Mouse (Mus musculus) heart, embryonic 16.5 days (tissue): Measurements from ENCODE around the gene Sh3bp5l. TPM values are rescaled to one million over a fixed set of nuclear protein-coding genes. Genes with fewer than 3 reads are reported as not detected.

ENCODE experiments used
- ATAC-seq: fragments of 200-750 bp; cut with Nextera tagmentation; replicated peaks from 2 replicates; pipeline ENCODE4 v1.8.0; 2017; ENCODE audit warnings: moderate number of reproducible peaks; ENCODE audit not compliant: insufficient read depth, low FRiP score; ENCODE audit errors: extremely low read depth
- H3K27ac ChIP-seq: fragments of 300-500 bp; sonication (generic); 2 replicates; pipeline ENCODE4 v1.5.1; 2014; ENCODE audit warnings: mild to moderate bottlenecking, low read length, control low read depth, moderate library complexity
- H3K27me3 ChIP-seq: fragments of 300-500 bp; sonication (generic); 2 replicates; pipeline ENCODE4 v1.6.1; 2014; ENCODE audit warnings: low read length, mixed read lengths; ENCODE audit not compliant: control insufficient read depth, insufficient read depth
- H3K36me3 ChIP-seq: fragments of 300-500 bp; sonication (generic); 2 replicates; pipeline ENCODE4 v1.6.1; 2014; ENCODE audit not compliant: control insufficient read depth, insufficient read depth
- H3K4me1 ChIP-seq: fragments of 300-500 bp; sonication (generic); 2 replicates; pipeline ENCODE4 v1.6.1; 2014; ENCODE audit warnings: low read length, mixed read lengths; ENCODE audit not compliant: control insufficient read depth, insufficient read depth
- H3K4me2 ChIP-seq: fragments of 300-500 bp; sonication (generic); 2 replicates; pipeline ENCODE4 v1.6.1; 2014; ENCODE audit warnings: low read depth, mild to moderate bottlenecking, control low read depth, low read length
- H3K4me3 ChIP-seq: fragments of 300-500 bp; sonication (generic); 2 replicates; pipeline ENCODE4 v1.5.1; 2014; ENCODE audit warnings: mild to moderate bottlenecking, control low read depth, low read length
- H3K9ac ChIP-seq: fragments of 300-500 bp; sonication (generic); 2 replicates; pipeline ENCODE4 v1.6.1; 2014; ENCODE audit warnings: low read length, control low read depth
- H3K9me3 ChIP-seq: fragments of 300-500 bp; sonication (generic); replicated peaks from 2 replicates; pipeline ENCODE4 v1.6.1; 2016; ENCODE audit warnings: low read length; ENCODE audit not compliant: control insufficient read depth
- WGBS: fragments of 180-500 bp; shearing (Covaris S2); extraction: QIAGEN DNeasy Blood & Tissue Kit; methylation state at CpG from one replicate; pipeline ENCODE4 v1.1.7; 2014; 5-methylcytosine and 5-hydroxymethylcytosine counted together
- polyA plus RNA-seq: library from polyadenylated mRNA; unstranded; fragments of >200 nt; fragmentation: Nextera tagmentation; extraction: Ambion mirVana; gene quantifications from 2 replicates; pipeline ENCODE4 v1.2.1, GENCODE M21; 2015

The Sh3bp5l gene
- polyA plus RNA-seq = 32.0 and 32.5 TPM in 2 replicates

GRCm38 (mm10) chr11:58330276-58331148, at the start of gene Sh3bp5l, which contains the start of gene Zfp672:
TSS of gene Sh3bp5l (plus strand) at chr11:58330724.
TSS of gene Zfp672 (minus strand) at chr11:58330339.
- Histone ChIP-seq H3K9me3 (peaks cover 4% of the 10 kb centered on the region), H3K27me3 (no peaks in the 10 kb centered on the region), H3K4me1 (peaks cover 38% of the 10 kb centered on the region), H3K9ac (peak within 1 kb of the TSS; percentile 83), H3K4me2 (peak within 1 kb of the TSS; percentile 97), H3K27ac (peak within 1 kb of the TSS; percentile 77), H3K36me3 (peaks cover 15% of the 10 kb centered on the region), H3K4me3 (peak within 1 kb of the TSS; percentile 65)
- peak; percentile 89 for ATAC-seq
- under 1% methylated on average over 52 of the region's 52 CpGs for WGBS

GRCm38 (mm10) chr11:58281970-58282496, 48.5 kb upstream of the Sh3bp5l start:
- Histone ChIP-seq H3K4me3 (no peak overlapping the region), H3K27ac (no peak overlapping the region), H3K9ac (no peak overlapping the region), H3K27me3 (peaks cover 9% of the 10 kb centered on the region), H3K36me3 (no peaks in the 10 kb centered on the region), H3K4me2 (no peak overlapping the region), H3K4me1 (no peaks in the 10 kb centered on the region), H3K9me3 (no peaks in the 10 kb centered on the region)
- ATAC-seq = no peak
- 82% methylated on average over 13 of the region's 13 CpGs for WGBS

GRCm38 (mm10) chr11:58282518-58282917, 48.0 kb upstream of the Sh3bp5l start:
- Histone ChIP-seq H3K36me3 (no peaks in the 10 kb centered on the region), H3K4me3 (no peak overlapping the region)
- WGBS = 74% methylated on average over 5 of the region's 5 CpGs

GRCm38 (mm10) chr11:58289992-58290682, 40.4 kb upstream of the Sh3bp5l start:
- Histone ChIP-seq H3K36me3 (no peaks in the 10 kb centered on the region), H3K4me2 (no peak overlapping the region), H3K4me3 (no peak overlapping the region), H3K27me3 (peaks cover 5% of the 10 kb centered on the region; the same call in 1 of the 2 replicates), H3K9me3 (no peaks in the 10 kb centered on the region), H3K9ac (no peak overlapping the region), H3K27ac (no peak overlapping the region), H3K4me1 (no peaks in the 10 kb centered on the region)
- 62% methylated on average over 9 of the region's 9 CpGs for WGBS
- no peak for ATAC-seq

More at GRCm38 (mm10) chr11:58282518-58282917, 48.0 kb upstream of the Sh3bp5l start:
- Histone ChIP-seq H3K9ac (no peak overlapping the region), H3K4me1 (no peaks in the 10 kb centered on the region), H3K27ac (no peak overlapping the region), H3K27me3 (peaks cover 9% of the 10 kb centered on the region), H3K9me3 (no peaks in the 10 kb centered on the region), H3K4me2 (no peak overlapping the region)
- ATAC-seq = no peak

GRCm38 (mm10) chr11:58290812-58291211, 39.7 kb upstream of the Sh3bp5l start:
- Histone ChIP-seq H3K36me3 (no peaks in the 10 kb centered on the region), H3K9ac (no peak overlapping the region), H3K9me3 (no peaks in the 10 kb centered on the region), H3K27me3 (peaks cover 4% of the 10 kb centered on the region; the same call in 1 of the 2 replicates), H3K4me1 (no peaks in the 10 kb centered on the region), H3K27ac (no peak overlapping the region), H3K4me2 (no peak overlapping the region), H3K4me3 (no peak overlapping the region)
- WGBS = 83% methylated on average over 4 of the region's 4 CpGs
- ATAC-seq = no peak

- no peak for ATAC-seq
- Histone ChIP-seq H3K4me3 (no peak overlapping the region), H3K9me3 (no peaks in the 10 kb centered on the region), H3K4me1 (no peaks in the 10 kb centered on the region), H3K4me2 (no peak overlapping the region), H3K27me3 (no peaks in the 10 kb centered on the region), H3K27ac (no peak overlapping the region), H3K36me3 (no peaks in the 10 kb centered on the region), H3K9ac (no peak overlapping the region)
- WGBS = 43% methylated on average over 4 of the region's 4 CpGs
Measured at GRCm38 (mm10) chr11:58292791-58293190, 37.7 kb upstream of the Sh3bp5l start.

- WGBS = 79% methylated on average over 6 of the region's 6 CpGs
- ATAC-seq = no peak
- no peak overlapping the region for H3K4me2 ChIP-seq
- H3K4me3 ChIP-seq = no peak overlapping the region
- no peaks in the 10 kb centered on the region for H3K27me3 ChIP-seq
- no peaks in the 10 kb centered on the region for H3K9me3 ChIP-seq
- no peaks in the 10 kb centered on the region for H3K36me3 ChIP-seq
- H3K4me1 ChIP-seq = peaks cover 4% of the 10 kb centered on the region; the same call in 1 of the 2 replicates
- H3K27ac ChIP-seq = no peak overlapping the region
- no peak overlapping the region for H3K9ac ChIP-seq
Measured at GRCm38 (mm10) chr11:58297396-58297795, 33.1 kb upstream of the Sh3bp5l start.

GRCm38 (mm10) chr11:58301057-58301456, 29.5 kb upstream of the Sh3bp5l start:
- peak overlapping the region; percentile 46 for H3K9ac ChIP-seq
- peak overlapping the region; percentile 74 for H3K4me2 ChIP-seq
- no peaks in the 10 kb centered on the region for H3K9me3 ChIP-seq
- H3K4me3 ChIP-seq = peak overlapping the region; percentile 44
- WGBS = 13% methylated on average over 13 of the region's 13 CpGs
- no peaks in the 10 kb centered on the region for H3K27me3 ChIP-seq
- no peak overlapping the region for H3K27ac ChIP-seq
- ATAC-seq = no peak
- no peaks in the 10 kb centered on the region for H3K36me3 ChIP-seq
- H3K4me1 ChIP-seq = peaks cover 9% of the 10 kb centered on the region
